Mouse (Mus musculus) forebrain, embryonic 11.5 days (tissue): ENCODE data around the gene Slc22a18. TPM values are rescaled to one million over a fixed set of nuclear protein-coding genes. Genes with fewer than 3 reads are reported as not detected.

Source experiments
- ATAC-seq: fragments of 200-750 bp; cut with Nextera tagmentation; replicated peaks from 2 replicates; pipeline ENCODE4 v1.8.0; 2017; ENCODE audit warnings: moderate TSS enrichment; ENCODE audit not compliant: low FRiP score
- DNase-seq: peaks from one replicate; pipeline ENCODE4 v3.0.0-alpha.2; 2017; ENCODE audit warnings: low spot score
- H3K27ac ChIP-seq: fragments of 300-500 bp; sonication (generic); 2 replicates; pipeline ENCODE4 v1.5.1; 2014; ENCODE audit warnings: low read depth, low read length
- H3K27me3 ChIP-seq: fragments of 300-500 bp; sonication (generic); 2 replicates; pipeline ENCODE4 v1.6.1; 2014; ENCODE audit warnings: mild to moderate bottlenecking, low read length, mixed read lengths; ENCODE audit not compliant: control insufficient read depth, insufficient read depth
- H3K36me3 ChIP-seq: fragments of 300-500 bp; sonication (generic); 2 replicates; pipeline ENCODE4 v1.6.1; 2014; ENCODE audit warnings: mild to moderate bottlenecking, low read length, moderate library complexity, mixed read lengths; ENCODE audit not compliant: control insufficient read depth, insufficient read depth
- H3K4me1 ChIP-seq: fragments of 300-500 bp; sonication (generic); replicated peaks from 2 replicates; pipeline ENCODE4 v1.6.1; 2014; ENCODE audit warnings: low read length, mixed read lengths; ENCODE audit not compliant: control insufficient read depth, insufficient read depth
- H3K4me2 ChIP-seq: fragments of 300-500 bp; sonication (generic); 2 replicates; pipeline ENCODE4 v1.6.1; 2014; ENCODE audit warnings: low read depth, mild to moderate bottlenecking, low read length, moderate library complexity, mixed read lengths; ENCODE audit not compliant: severe bottlenecking
- H3K4me3 ChIP-seq: fragments of 300-500 bp; sonication (generic); 2 replicates; pipeline ENCODE4 v1.5.1; 2014; ENCODE audit warnings: low read depth, low read length
- H3K9ac ChIP-seq: fragments of 300-500 bp; sonication (generic); 2 replicates; pipeline ENCODE4 v1.6.1; 2014; ENCODE audit warnings: low read length
- H3K9me3 ChIP-seq: fragments of 300-500 bp; sonication (generic); 2 replicates; pipeline ENCODE4 v1.6.1; 2016; ENCODE audit warnings: low read length, mixed read lengths; ENCODE audit not compliant: control insufficient read depth
- WGBS: fragments of 180-500 bp; shearing (Covaris S2); extraction: QIAGEN DNeasy Blood & Tissue Kit; methylation state at CpG from one replicate; pipeline ENCODE4 v1.1.7; 2014; 5-methylcytosine and 5-hydroxymethylcytosine counted together
- polyA plus RNA-seq: library from polyadenylated mRNA; unstranded; fragments of >200 nt; fragmentation: Nextera tagmentation; extraction: Ambion mirVana; gene quantifications from 2 replicates; pipeline ENCODE4 v1.2.1, GENCODE M21; 2014

Gene Slc22a18
- polyA plus RNA-seq, 1 experiment from 2014 or later = 0.20 TPM

DNA sequence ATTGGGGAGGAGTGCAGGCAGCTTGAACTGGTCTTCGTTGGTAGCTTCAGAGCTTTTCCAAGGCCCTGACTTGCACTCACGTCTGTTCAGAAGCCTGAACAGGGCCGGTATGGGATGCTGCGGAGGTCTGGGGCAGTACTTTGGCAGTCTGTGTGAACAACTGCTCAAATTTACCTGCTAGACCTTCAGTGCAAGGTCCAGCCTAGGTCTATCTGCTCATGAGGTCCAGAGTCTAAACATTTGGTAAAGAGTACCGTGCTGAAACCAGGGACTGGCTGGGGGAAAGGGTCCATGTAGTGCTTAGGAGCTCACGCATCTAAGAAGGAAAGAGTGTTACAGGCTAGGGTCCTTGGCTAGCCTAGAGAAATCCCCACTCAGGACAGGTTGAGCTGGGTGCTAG lies 16.2 kb downstream of the Slc22a18 start:
- no peak overlapping the region for H3K9ac ChIP-seq
- WGBS = 86% methylated on average over 6 of the region's 6 CpGs
- no peak overlapping the region for H3K4me2 ChIP-seq
- H3K27ac ChIP-seq = no peak overlapping the region
- DNase-seq = no peak
- no peaks in the 10 kb centered on the region for H3K9me3 ChIP-seq
- no peak for ATAC-seq
- no peaks in the 10 kb centered on the region for H3K4me1 ChIP-seq
- no peaks in the 10 kb centered on the region for H3K27me3 ChIP-seq
- no peak overlapping the region for H3K4me3 ChIP-seq
- H3K36me3 ChIP-seq = no peaks in the 10 kb centered on the region

DNA sequence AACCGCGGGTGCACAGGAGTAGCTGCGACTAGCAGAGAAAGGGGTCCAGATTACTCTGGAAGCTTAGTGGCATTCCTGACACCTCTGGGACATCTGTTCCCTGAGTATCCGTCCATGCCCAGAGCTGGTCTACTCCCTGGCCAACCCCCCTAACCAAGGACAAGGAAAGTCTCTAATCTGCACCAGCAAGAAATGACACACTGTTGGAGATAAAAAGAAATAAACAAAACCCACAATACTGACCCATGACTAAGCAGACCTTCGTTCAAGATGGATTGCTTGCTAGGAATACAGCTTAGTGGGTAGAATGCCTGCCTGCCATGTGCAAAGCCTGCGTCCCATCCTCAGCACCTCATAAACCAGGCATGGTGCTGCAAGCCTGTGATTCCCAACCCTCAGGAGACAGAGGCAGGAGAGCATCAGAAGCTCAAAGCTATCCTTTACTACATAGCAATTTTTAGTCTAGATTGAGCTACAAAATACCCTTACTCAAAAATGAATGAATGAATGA lies 20.1 kb downstream of the Slc22a18 start:
- DNase-seq (no peak), ATAC-seq (no peak)
- no peaks in the 10 kb centered on the region for H3K9me3 ChIP-seq
- no peak overlapping the region for H3K9ac ChIP-seq
- WGBS = 92% methylated on average over 6 of the region's 6 CpGs
- H3K27me3 ChIP-seq = no peaks in the 10 kb centered on the region
- no peak overlapping the region for H3K4me2 ChIP-seq
- no peaks in the 10 kb centered on the region for H3K36me3 ChIP-seq
- H3K27ac ChIP-seq = no peak overlapping the region
- no peak overlapping the region for H3K4me3 ChIP-seq
- H3K4me1 ChIP-seq = no peaks in the 10 kb centered on the region

DNA sequence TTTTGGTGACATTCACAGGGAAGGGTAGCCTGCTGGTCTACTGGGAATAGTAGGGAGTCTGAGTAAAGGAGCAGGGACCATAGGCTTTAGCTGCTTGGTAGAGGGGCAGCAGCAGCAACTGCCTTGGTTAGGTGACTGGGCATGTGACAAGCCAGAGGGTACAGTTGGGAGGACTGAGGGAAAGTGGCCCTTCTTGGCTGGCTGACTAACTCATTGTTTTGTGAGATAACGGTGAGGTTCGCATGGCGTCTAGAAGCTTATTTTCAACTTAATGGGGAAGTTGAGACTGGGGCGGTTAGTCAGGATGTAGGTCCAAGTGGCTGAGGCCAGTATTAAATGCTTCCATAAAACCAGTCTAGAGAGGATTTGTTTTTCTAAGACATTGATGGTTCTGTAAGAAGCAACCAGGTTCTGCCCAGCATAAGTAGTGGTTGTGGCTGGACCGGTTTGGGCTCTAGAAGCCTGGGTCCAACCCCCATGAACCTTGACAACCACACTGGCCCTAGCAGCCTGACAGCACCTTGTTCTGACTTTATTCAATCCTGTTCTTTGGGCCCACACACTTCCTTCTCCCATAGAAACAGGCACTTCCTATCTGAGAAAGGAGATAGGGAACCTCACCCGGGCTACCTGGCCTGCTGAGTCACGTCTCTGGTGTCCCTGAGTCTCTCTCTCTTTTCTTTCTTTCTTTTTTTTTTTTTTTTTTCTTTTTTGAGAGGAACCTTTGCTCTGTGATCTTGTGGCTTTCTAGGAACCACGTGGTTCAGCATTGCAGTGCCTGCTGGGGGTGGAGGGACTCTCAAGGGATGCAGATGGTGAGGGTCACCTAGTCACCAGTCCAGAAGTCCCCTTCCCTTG lies 21.8 kb downstream of the Slc22a18 start:
- DNase-seq (no peak), ATAC-seq (no peak)
- no peaks in the 10 kb centered on the region for H3K36me3 ChIP-seq
- 84% methylated on average over 8 of the region's 8 CpGs for WGBS
- H3K4me2 ChIP-seq = no peak overlapping the region
- no peak overlapping the region for H3K9ac ChIP-seq
- H3K27me3 ChIP-seq = peaks cover 3% of the 10 kb centered on the region
- H3K27ac ChIP-seq = no peak overlapping the region
- H3K4me3 ChIP-seq = no peak overlapping the region
- no peaks in the 10 kb centered on the region for H3K9me3 ChIP-seq
- H3K4me1 ChIP-seq = no peaks in the 10 kb centered on the region

DNA sequence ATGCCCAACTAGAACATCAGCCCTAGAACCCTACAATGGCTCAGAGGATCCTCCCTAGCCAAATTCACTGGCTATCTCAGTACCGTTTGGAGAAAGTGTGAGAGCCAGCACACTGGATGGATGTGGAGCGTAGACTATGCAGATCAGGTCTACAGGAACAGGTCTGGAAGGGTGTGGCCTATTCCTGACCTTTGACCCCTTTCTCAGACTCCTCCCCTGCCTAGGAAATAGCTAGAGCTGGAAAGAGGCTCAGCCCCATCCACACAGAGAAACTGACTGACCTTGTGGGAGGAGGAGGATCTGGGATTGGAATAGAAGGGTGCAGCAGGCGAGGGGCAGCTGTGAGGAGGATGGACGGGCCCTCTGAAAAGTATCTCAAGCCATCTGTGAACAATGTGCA lies 25.0 kb downstream of the Slc22a18 start:
- DNase-seq = no peak
- ATAC-seq = no peak
- H3K27me3 ChIP-seq = peaks cover 35% of the 10 kb centered on the region

DNA sequence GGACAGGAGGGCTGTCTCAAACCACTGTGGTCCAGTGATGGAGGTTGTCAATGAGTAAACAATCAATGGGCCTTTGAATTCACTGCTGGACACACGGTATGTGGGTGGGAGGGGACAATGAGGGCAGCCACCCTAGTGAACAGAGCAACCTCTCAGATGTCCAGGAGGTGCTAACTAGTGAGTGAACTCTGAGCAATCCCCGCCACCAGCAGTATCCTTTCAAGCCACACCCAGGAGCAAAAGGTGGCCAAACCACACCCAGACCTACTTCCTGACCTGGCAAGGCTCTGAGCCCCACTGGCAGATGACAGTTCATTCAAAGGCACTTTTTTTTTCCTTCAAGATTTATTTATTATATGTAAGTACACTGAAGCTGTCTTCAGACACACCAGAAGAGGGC lies 27.4 kb downstream of the Slc22a18 start:
- Histone ChIP-seq H3K27me3 (peaks cover 39% of the 10 kb centered on the region), H3K27ac (no peak overlapping the region), H3K4me1 (0 out of 2 replicates have a peak, but pooled peaks cover 1% of the 10 kb centered on the region), H3K36me3 (no peaks in the 10 kb centered on the region), H3K9ac (no peak overlapping the region), H3K4me2 (no peak overlapping the region), H3K4me3 (no peak overlapping the region), H3K9me3 (no peaks in the 10 kb centered on the region)
- WGBS = 53% methylated on average over 2 of the region's 2 CpGs
- no peak for DNase-seq
- ATAC-seq = no peak

More for the DNA sequence above, 25.0 kb downstream of the Slc22a18 start:
- WGBS = 94% methylated on average over 4 of the region's 4 CpGs
- Histone ChIP-seq H3K4me1 (0 out of 2 replicates have a peak, but pooled peaks cover 1% of the 10 kb centered on the region), H3K9ac (no peak overlapping the region), H3K36me3 (no peaks in the 10 kb centered on the region), H3K27ac (no peak overlapping the region), H3K9me3 (no peaks in the 10 kb centered on the region), H3K4me2 (no peak overlapping the region), H3K4me3 (no peak overlapping the region)

DNA sequence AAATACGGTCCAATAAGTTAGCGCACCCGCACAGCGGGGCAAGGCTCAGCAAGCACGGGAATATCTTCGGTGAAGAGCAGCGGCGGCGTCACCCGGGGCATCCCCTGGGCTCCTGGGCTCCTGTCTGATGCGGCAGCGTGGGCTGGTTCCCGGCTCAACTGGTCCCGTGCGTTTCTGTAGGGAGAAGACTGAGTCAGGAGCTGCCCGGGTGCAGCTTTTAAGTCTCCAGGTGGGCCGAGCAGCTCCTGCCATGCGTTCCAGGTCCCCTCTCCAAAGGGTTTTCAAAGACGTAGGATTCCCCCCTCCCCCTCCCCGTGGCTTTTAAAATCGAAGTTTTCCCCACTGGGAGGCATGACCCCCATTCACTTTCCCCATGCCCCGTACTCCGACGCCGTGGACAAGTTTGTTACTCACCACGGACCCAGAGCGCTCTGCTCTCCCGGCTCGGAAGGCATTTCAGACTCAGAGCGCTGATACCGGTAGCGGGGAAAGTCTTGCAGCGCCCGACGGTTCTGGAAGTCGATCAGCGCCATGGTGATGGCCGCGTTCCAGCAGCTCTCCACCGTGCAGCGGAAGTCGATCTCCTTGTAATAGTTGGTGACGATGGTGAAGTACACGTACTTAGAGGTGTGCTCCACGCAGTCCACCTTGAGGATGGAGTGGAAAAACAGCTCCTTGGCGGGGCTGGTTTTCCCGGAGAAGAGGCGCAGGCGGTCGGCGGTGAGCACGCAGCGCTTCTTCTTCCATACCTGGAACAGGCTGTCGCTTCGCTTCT lies 28.3 kb downstream of the Slc22a18 start:
- peaks cover 39% of the 10 kb centered on the region for H3K27me3 ChIP-seq
- no peak for ATAC-seq

DNA sequence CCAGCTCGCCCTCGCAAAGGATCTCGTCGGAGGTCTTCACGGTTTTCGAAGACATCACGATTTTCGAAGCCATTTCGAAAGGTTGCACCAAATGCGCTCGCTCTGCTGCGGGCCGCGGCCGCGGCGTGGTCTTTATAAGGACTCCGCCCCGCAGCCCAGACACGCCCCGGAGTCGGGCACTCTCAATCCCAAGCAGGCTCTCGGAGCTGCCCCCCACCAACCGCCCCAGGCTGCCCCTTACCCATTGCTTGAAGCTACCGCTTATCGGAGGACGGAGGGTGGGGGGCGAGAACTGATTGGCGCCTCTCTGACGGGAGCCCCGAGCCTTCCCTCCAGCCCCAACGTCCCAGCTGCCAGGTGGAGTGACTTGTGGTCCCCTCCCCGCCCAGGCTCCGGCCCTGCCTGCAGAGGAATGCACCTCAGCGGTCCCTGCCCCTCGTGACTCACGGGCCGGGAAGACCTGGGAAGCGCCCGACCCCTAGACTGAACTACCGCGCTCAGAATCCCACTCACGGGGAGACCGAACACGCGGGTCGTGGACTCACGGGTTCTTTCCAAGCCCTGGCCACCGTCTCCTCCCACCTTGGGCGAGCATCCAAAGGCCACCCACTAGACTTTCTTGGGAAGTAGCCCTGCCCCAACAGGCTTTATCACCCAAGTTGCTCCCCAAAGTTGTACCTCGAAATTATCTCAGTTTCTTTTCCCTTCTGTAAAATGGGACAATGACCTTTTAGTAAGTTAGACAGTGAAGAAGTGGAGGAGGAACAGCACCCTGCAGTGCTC lies 29.1 kb downstream of the Slc22a18 start, which contains the start of gene Phlda2:
Gene Phlda2, minus strand, starts transcription at position 733 of the 783 bp plus-strand sequence.
- peaks cover 39% of the 10 kb centered on the region for H3K27me3 ChIP-seq
- no peak within 1 kb of the TSS for H3K27ac ChIP-seq
- H3K4me1 ChIP-seq = 0 out of 2 replicates have a peak, but pooled peaks cover 1% of the 10 kb centered on the region
- H3K9me3 ChIP-seq = no peaks in the 10 kb centered on the region
- H3K4me2 ChIP-seq = peak within 1 kb of the TSS; percentile 50
- peak; percentile 71 for DNase-seq
- ATAC-seq = no peak; the same call in 1 of the 2 replicates
- H3K36me3 ChIP-seq = no peaks in the 10 kb centered on the region
- peak within 1 kb of the TSS; percentile 27; the same call in 1 of the 2 replicates for H3K9ac ChIP-seq
- 6% methylated on average over 51 of the region's 51 CpGs for WGBS
- H3K4me3 ChIP-seq = peak within 1 kb of the TSS; percentile 29

More for the DNA sequence above, 28.3 kb downstream of the Slc22a18 start:
- Histone ChIP-seq H3K4me3 (peak overlapping the region; percentile 29), H3K36me3 (no peaks in the 10 kb centered on the region), H3K9ac (peak overlapping the region; percentile 27; the same call in 1 of the 2 replicates), H3K4me2 (peak overlapping the region; percentile 50), H3K27ac (no peak overlapping the region), H3K4me1 (0 out of 2 replicates have a peak, but pooled peaks cover 1% of the 10 kb centered on the region), H3K9me3 (no peaks in the 10 kb centered on the region)
- DNase-seq = peak; percentile 65
- 5% methylated on average over 55 of the region's 55 CpGs for WGBS

DNA sequence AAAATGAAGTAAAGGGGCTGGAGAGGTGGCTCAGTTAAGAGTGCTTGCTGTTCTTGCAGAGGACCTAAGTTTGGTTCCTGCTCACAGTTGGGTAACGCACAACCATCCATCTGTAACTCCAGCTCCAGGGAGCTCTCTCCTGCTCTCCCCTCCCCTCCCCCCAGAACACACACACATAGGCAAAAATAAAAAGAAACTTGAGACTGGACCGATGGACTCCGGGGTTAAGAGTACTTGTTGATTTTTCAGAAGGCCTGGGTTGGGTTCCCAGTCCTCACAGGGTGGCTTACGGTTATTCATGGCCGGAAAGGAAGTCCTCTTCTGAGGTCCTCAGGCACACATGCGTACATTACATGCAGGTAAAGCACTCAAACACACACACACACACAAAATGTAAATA lies 30.4 kb downstream of the Slc22a18 start:
- H3K9ac ChIP-seq = no peak overlapping the region
- 0 out of 2 replicates have a peak, but pooled peaks cover 1% of the 10 kb centered on the region for H3K4me1 ChIP-seq
- ATAC-seq = no peak
- H3K9me3 ChIP-seq = no peaks in the 10 kb centered on the region
- H3K27ac ChIP-seq = no peak overlapping the region
- H3K36me3 ChIP-seq = no peaks in the 10 kb centered on the region
- H3K27me3 ChIP-seq = peaks cover 39% of the 10 kb centered on the region
- no peak overlapping the region for H3K4me3 ChIP-seq
- DNase-seq = no peak
- no peak overlapping the region for H3K4me2 ChIP-seq
- WGBS = 88% methylated on average over 6 of the region's 6 CpGs
